Mouse (Mus musculus) cortical plate, adult 2 months (tissue): ENCODE measurements at regions not wholly inside any gene's neighbourhood (a gene's known extent, or its start where the extent isn't known, plus 50 kb on each side); places are given as distances from the start of the nearest gene placed in this dataset.

Experiments
- CTCF ChIP-seq: fragments of 200-500 bp; IDR thresholded peaks from 2 replicates; pipeline ENCODE4 v1.5.1; 2011; ENCODE audit warnings: mild to moderate bottlenecking, control low read depth, low read length; ENCODE audit not compliant: insufficient read depth; ENCODE audit errors: extremely low read depth
- POLR2A ChIP-seq: fragments of 200-500 bp; IDR thresholded peaks from 2 replicates; pipeline ENCODE4 v1.6.1; 2011; ENCODE audit warnings: mild to moderate bottlenecking, low read length, control low read depth; ENCODE audit not compliant: insufficient read depth; ENCODE audit errors: extremely low read depth

- no peak for TF ChIP-seq CTCF
- TF ChIP-seq POLR2A, result no peak
Measured at GRCm38 (mm10) chr1:154112500-154112899, 88.5 kb upstream of the Zfp648 start.
